Mouse (Mus musculus) lung, adult 2 months (tissue): Measurements from ENCODE around the gene Ina.

Experiments used
- CTCF ChIP-seq: fragments of 200-500 bp; IDR thresholded peaks from 2 replicates; pipeline ENCODE4 v1.5.1; 2011; ENCODE audit warnings: mild to moderate bottlenecking, low read length, control low read depth; ENCODE audit not compliant: insufficient read depth
- POLR2A ChIP-seq: fragments of 200-500 bp; IDR thresholded peaks from 2 replicates; pipeline ENCODE4 v1.6.1; 2011; ENCODE audit warnings: low read depth, mild to moderate bottlenecking, control low read depth, low read length, borderline replicate concordance; ENCODE audit errors: extremely low read depth

DNA sequence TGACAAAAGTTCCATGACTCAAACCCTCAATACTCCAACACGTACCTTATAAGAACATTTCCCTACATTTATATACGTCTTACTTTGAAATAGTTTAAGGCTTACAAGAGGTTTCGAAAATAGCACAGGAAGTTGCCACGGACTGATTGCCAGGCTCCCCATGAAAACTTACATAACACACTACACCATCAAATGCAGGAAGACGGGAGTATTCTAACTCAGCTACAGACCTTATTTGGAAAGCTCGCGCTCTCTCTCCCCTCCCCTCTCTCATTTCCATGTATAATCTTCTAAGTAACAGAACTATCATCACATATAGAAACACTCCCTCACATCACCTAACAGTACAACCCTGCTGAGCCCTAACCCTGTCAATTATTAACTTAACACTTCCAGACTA, 5.1 kb upstream of the Ina start:
- no peak for TF ChIP-seq CTCF
- no peak for TF ChIP-seq POLR2A
